Mouse (Mus musculus) hindbrain, embryonic 15.5 days (tissue): Measurements from ENCODE around the gene Ctcf. TPM values are rescaled to one million over a fixed set of nuclear protein-coding genes. Genes with fewer than 3 reads are reported as not detected.

Experiments used
- microRNA counts: library from miRNA; unstranded; fragments of <30 nt; microRNA quantifications from one replicate; lab custom pipeline; 2016
- microRNA-seq: library from miRNA; unstranded; fragments of <30 nt; microRNA quantifications from one replicate; pipeline ENCODE4, GENCODE M21; 2016
- polyA plus RNA-seq: library from polyadenylated mRNA; unstranded; fragments of >200 nt; fragmentation: Nextera tagmentation; extraction: Ambion mirVana; gene quantifications from 2 replicates; pipeline ENCODE4 v1.2.1, GENCODE M21; 2015

The Ctcf gene
- polyA plus RNA-seq, 1 experiment from 2014 or later = 100 TPM

MicroRNAs encoded within 50 kb of the gene (microRNA counts, 519-probe panel; counts per million panel counts)
- microRNA mmu-miR-1966 (lab: Ali Mortazavi, UCI) = 2,856 counts per million, percentile 55 among the panel's probes with 10 or more counts

Small RNA genes within 50 kb of the gene (microRNA-seq; reads per million reads assigned to microRNA genes)
- gene Mir1966 = not detected

Other genes starting within 250 kb of the Ctcf start
- gene Kctd19, start 223.1 kb upstream of the Ctcf start, polyA plus RNA-seq = not detected in 2 replicates
- gene Lrrc36, start 223.0 kb upstream of the Ctcf start, polyA plus RNA-seq = 0.75 and 1.3 TPM in 2 replicates
- gene Tppp3, start 165.0 kb upstream of the Ctcf start, polyA plus RNA-seq = 197 and 207 TPM in 2 replicates
- gene Zdhhc1, start 139.7 kb upstream of the Ctcf start, polyA plus RNA-seq = 39.8 and 41.9 TPM in 2 replicates
- 7.2 and 9.7 TPM in 2 replicates for gene Hsd11b2, start 117.8 kb upstream of the Ctcf start, polyA plus RNA-seq
- 222 and 231 TPM in 2 replicates for gene Atp6v0d1, start 70.5 kb upstream of the Ctcf start, polyA plus RNA-seq
- gene Ripor1, start 31.3 kb upstream of the Ctcf start, polyA plus RNA-seq = 35.2 and 39.3 TPM in 2 replicates
- gene Agrp, start 825 bp downstream of the Ctcf start, polyA plus RNA-seq = 0.56 and 0.80 TPM in 2 replicates
- 23.5 and 28.7 TPM in 2 replicates for gene Carmil2, start 49.7 kb downstream of the Ctcf start, polyA plus RNA-seq
- 85.1 and 92.6 TPM in 2 replicates for gene Acd, start 64.5 kb downstream of the Ctcf start, polyA plus RNA-seq
- 55.1 and 57.1 TPM in 2 replicates for gene Pard6a, start 64.6 kb downstream of the Ctcf start, polyA plus RNA-seq
- gene 4933405L10Rik, start 71.1 kb downstream of the Ctcf start, polyA plus RNA-seq = 0.20 and 0.23 TPM in 2 replicates
- gene Enkd1, start 71.6 kb downstream of the Ctcf start, polyA plus RNA-seq = 15.7 and 16.6 TPM in 2 replicates
- 81.2 and 88.3 TPM in 2 replicates for gene Gfod2, start 122.1 kb downstream of the Ctcf start, polyA plus RNA-seq
- 10.7 and 11.7 TPM in 2 replicates for gene Ranbp10, start 190.8 kb downstream of the Ctcf start, polyA plus RNA-seq
- gene Tsnaxip1, start 191.2 kb downstream of the Ctcf start, polyA plus RNA-seq = 0.62 and 1.1 TPM in 2 replicates
- 52.2 and 56.9 TPM in 2 replicates for gene Cenpt, start 216.7 kb downstream of the Ctcf start, polyA plus RNA-seq
- gene Thap11, start 218.6 kb downstream of the Ctcf start, polyA plus RNA-seq = 54.9 and 56.3 TPM in 2 replicates
- gene Nutf2, start 224.0 kb downstream of the Ctcf start, polyA plus RNA-seq = 150 and 157 TPM in 2 replicates
- 50.1 and 52.2 TPM in 2 replicates for gene Edc4, start 244.3 kb downstream of the Ctcf start, polyA plus RNA-seq